Mouse (Mus musculus): ENCODE results near the gene Cfap43. TPM values are rescaled to one million over a fixed set of nuclear protein-coding genes. Genes with fewer than 3 reads are reported as not detected.

The Cfap43 gene
- polyA plus RNA-seq, 1 experiment from 2014 or later = 0.16 TPM

DNA sequence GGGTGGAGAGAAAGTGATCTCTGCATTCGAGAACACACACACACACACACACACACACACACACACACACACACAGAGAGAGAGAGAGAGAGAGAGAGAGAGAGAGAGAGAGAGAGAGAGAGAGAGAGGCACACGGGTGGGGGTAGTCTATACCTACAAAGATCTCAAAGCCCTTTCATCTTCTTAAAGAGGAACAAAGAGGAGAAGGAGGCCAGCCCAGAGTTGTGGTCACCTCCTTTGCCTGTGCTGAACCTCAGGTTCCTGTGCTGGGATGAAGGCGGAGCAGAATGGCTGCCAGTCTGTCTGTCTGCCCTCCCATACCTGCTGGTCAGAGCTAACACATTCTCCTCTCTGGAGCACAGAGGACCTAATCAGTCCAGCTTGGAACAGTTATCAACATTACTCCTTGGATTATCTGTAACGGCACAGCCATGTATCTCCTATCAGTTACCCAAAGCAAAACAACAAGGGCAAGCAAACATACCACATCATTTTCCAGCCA, 8.9 kb downstream of the Cfap43 start:
- Histone ChIP-seq H3K9ac (ENCODE audit: low read depth, low read length) (no peak overlapping the region), H3K27me3 (replicated peaks; ENCODE audit: control insufficient read depth, insufficient read depth, low read length) (no peaks in the 10 kb centered on the region), H3K4me1 (replicated peaks; ENCODE audit: control insufficient read depth, insufficient read depth, low read length) (no peaks in the 10 kb centered on the region), H3K4me3 (ENCODE audit: low read depth, low read length) (no peak overlapping the region), H3K9me3 (ENCODE audit: control insufficient read depth) (no peaks in the 10 kb centered on the region), H3K27ac (ENCODE audit: low read depth, low read length) (no peak overlapping the region), H3K4me2 (replicated peaks; ENCODE audit: low read depth) (0 out of 2 replicates have a peak overlapping the region, but pooled peaks have one; percentile 35), H3K36me3 (ENCODE audit: control insufficient read depth, insufficient read depth) (no peaks in the 10 kb centered on the region)
- TF ChIP-seq CTCF (IDR thresholded peaks at IDR 0.05; ENCODE audit: low read depth) = no peak
- 46% methylated on average over 4 of the region's 4 CpGs for WGBS
- no peak for ATAC-seq

DNA sequence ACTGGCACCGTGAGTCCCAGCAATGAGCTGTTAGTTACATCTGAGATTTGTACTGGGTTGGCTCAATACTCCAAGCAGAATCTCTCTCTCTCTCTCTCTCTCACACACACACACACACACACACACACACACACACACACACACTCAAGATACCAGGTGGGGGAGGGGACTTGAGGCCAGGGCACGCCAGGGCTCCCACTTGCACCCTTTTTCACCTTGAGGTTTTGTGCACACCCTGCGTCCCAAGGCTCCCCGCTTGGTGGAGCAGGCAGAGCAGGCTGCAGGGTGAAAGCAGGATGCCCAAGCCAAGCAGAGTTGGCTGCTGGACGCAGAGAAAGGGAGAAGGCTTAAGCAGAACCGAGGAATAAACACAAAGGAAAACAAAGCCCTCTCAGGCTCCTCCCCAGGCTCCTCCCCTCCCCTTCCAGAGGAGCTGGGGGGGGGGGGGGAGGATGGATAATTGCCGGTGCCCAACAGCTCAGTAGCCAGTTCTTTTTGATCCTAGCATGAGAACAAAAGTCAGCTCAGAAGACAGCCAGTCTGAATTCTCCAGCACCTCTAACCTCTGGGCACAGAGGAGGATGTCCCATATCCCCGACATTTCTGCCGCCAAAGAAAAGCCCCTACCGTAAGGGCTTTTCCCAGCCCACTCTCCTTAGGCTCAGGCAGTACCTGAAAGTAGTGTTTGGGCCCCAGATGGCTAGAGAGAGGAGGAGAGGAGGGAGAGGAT, 9.5 kb downstream of the Cfap43 start:
- Histone ChIP-seq H3K9me3 (ENCODE audit: control insufficient read depth) (no peaks in the 10 kb centered on the region), H3K4me3 (ENCODE audit: low read depth, low read length) (no peak overlapping the region), H3K27ac (ENCODE audit: low read depth, low read length) (no peak overlapping the region), H3K9ac (ENCODE audit: low read depth, low read length) (no peak overlapping the region), H3K4me2 (replicated peaks; ENCODE audit: low read depth) (peak overlapping the region; percentile 35), H3K4me1 (replicated peaks; ENCODE audit: control insufficient read depth, insufficient read depth, low read length) (no peaks in the 10 kb centered on the region), H3K36me3 (ENCODE audit: control insufficient read depth, insufficient read depth) (no peaks in the 10 kb centered on the region), H3K27me3 (replicated peaks; ENCODE audit: control insufficient read depth, insufficient read depth, low read length) (no peaks in the 10 kb centered on the region)
- 26% methylated on average over 10 of the region's 10 CpGs for WGBS
- TF ChIP-seq CTCF (IDR thresholded peaks at IDR 0.05; ENCODE audit: low read depth) = 0 out of 2 replicates have a peak, but pooled peaks have one; percentile 11
- no peak for ATAC-seq

DNA sequence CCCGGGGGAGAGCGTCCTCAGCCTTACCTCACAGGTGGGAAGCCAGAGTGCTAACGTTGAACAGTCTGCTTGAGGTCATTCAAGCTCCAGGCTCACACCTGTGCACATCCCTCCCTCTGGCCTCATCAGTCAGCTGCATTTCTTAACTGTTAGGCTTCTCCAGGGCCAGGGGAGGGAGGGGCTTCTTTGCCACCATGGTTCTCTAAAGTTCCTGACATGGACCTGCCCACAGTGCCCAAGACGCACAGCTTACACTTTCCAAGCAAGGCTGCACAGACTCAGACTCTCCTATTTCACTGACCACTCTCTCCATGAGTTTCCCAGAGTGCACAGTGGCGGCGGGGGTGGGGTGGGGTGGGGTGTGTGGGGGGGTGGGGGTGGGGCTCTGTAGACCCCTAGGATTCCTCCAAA, 10.1 kb downstream of the Cfap43 start:
- ATAC-seq = no peak
- no peak overlapping the region for H3K4me2 ChIP-seq (replicated peaks; ENCODE audit: low read depth)
- H3K27ac ChIP-seq (ENCODE audit: low read depth, low read length) = no peak overlapping the region

DNA sequence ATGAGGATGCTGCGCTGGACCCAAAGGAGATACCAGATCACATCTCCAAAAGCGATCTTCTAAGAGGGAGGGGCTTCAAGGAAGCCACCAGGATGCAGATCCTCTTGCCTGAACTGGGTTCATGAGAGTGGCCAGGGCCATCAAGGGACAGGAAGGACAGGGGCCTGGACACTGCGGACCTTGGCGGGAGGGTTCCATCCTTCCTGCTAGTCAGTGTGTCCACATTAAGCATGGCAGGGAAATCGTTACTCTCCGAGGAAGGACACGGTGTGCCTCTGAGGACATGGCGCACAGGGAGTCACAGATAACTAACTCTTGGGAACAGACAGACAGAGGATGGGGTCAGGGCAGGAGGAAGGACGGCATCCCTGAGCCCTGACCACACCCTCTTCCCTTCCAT, 11.5 kb downstream of the Cfap43 start:
- Histone ChIP-seq H3K36me3 (ENCODE audit: control insufficient read depth, insufficient read depth) (no peaks in the 10 kb centered on the region), H3K27ac (ENCODE audit: low read depth, low read length) (no peak overlapping the region), H3K27me3 (replicated peaks; ENCODE audit: control insufficient read depth, insufficient read depth, low read length) (no peaks in the 10 kb centered on the region), H3K4me1 (replicated peaks; ENCODE audit: control insufficient read depth, insufficient read depth, low read length) (no peaks in the 10 kb centered on the region), H3K4me3 (ENCODE audit: low read depth, low read length) (no peak overlapping the region), H3K9ac (ENCODE audit: low read depth, low read length) (no peak overlapping the region), H3K9me3 (ENCODE audit: control insufficient read depth) (no peaks in the 10 kb centered on the region), H3K4me2 (replicated peaks; ENCODE audit: low read depth) (no peak overlapping the region)
- no peak for TF ChIP-seq CTCF (IDR thresholded peaks at IDR 0.05; ENCODE audit: low read depth)
- WGBS = 76% methylated on average over 9 of the region's 9 CpGs
- ATAC-seq = no peak

More for the DNA sequence above, 10.1 kb downstream of the Cfap43 start:
- H3K36me3 ChIP-seq (ENCODE audit: control insufficient read depth, insufficient read depth) = no peaks in the 10 kb centered on the region
- 36% methylated on average over 6 of the region's 6 CpGs for WGBS
- no peaks in the 10 kb centered on the region for H3K27me3 ChIP-seq (replicated peaks; ENCODE audit: control insufficient read depth, insufficient read depth, low read length)
- H3K4me3 ChIP-seq (ENCODE audit: low read depth, low read length) = no peak overlapping the region
- no peak for TF ChIP-seq CTCF (IDR thresholded peaks at IDR 0.05; ENCODE audit: low read depth)
- no peak overlapping the region for H3K9ac ChIP-seq (ENCODE audit: low read depth, low read length)
- no peaks in the 10 kb centered on the region for H3K4me1 ChIP-seq (replicated peaks; ENCODE audit: control insufficient read depth, insufficient read depth, low read length)
- H3K9me3 ChIP-seq (ENCODE audit: control insufficient read depth) = no peaks in the 10 kb centered on the region

DNA sequence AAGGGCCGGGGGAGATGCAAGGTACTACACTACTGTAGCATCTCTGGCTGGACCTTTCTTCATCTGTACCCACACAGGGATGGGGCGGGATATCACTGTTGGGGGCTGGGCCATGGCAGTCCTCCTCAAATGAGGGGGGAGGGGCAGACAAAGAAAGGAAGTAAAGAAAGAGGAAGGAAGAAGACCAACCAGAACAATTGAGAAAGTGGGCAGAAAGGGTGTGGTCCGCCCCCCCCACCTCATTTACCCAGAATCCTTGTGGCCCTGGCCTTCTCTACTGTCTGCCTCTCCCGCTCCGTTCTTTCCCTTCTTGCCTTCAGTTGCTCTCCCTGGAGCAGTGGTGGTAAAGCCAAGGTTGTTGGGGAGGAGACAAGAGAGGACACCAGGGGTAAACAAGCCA, 13.5 kb downstream of the Cfap43 start:
- no peak overlapping the region for H3K9ac ChIP-seq (ENCODE audit: low read depth, low read length)
- 84% methylated on average over 5 of the region's 5 CpGs for WGBS
- no peak for ATAC-seq
- no peak overlapping the region for H3K27ac ChIP-seq (ENCODE audit: low read depth, low read length)
- H3K4me2 ChIP-seq (replicated peaks; ENCODE audit: low read depth) = no peak overlapping the region
- H3K27me3 ChIP-seq (replicated peaks; ENCODE audit: control insufficient read depth, insufficient read depth, low read length) = no peaks in the 10 kb centered on the region
- H3K36me3 ChIP-seq (ENCODE audit: control insufficient read depth, insufficient read depth) = no peaks in the 10 kb centered on the region
- no peaks in the 10 kb centered on the region for H3K4me1 ChIP-seq (replicated peaks; ENCODE audit: control insufficient read depth, insufficient read depth, low read length)
- no peak overlapping the region for H3K4me3 ChIP-seq (ENCODE audit: low read depth, low read length)
- TF ChIP-seq CTCF (IDR thresholded peaks at IDR 0.05; ENCODE audit: low read depth) = no peak
- no peaks in the 10 kb centered on the region for H3K9me3 ChIP-seq (ENCODE audit: control insufficient read depth)

DNA sequence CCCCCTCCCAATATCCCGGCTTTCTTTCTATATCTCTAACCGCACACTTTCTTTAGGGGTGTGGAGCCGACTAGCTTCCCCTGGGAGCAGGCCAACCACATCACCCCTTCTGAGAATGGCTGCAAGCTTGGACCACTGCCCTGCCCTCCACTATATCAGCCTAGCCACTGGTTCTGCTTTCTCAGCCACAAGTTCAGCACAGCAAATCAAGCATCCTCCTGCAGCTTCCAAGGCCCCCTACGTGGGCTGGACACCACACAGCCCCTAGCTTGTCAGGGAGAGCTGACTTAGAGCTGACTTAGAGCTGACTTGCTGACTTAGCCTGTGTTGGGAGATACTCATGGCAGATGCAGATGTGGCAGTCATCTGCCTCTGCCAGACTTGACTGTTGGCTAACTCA, 14.0 kb downstream of the Cfap43 start:
- Histone ChIP-seq H3K27ac (ENCODE audit: low read depth, low read length) (no peak overlapping the region), H3K36me3 (ENCODE audit: control insufficient read depth, insufficient read depth) (no peaks in the 10 kb centered on the region), H3K27me3 (replicated peaks; ENCODE audit: control insufficient read depth, insufficient read depth, low read length) (no peaks in the 10 kb centered on the region), H3K9me3 (ENCODE audit: control insufficient read depth) (no peaks in the 10 kb centered on the region), H3K4me2 (replicated peaks; ENCODE audit: low read depth) (no peak overlapping the region), H3K4me1 (replicated peaks; ENCODE audit: control insufficient read depth, insufficient read depth, low read length) (no peaks in the 10 kb centered on the region), H3K4me3 (ENCODE audit: low read depth, low read length) (no peak overlapping the region), H3K9ac (ENCODE audit: low read depth, low read length) (no peak overlapping the region)
- no peak for ATAC-seq
- 84% methylated on average over 4 of the region's 4 CpGs for WGBS
- TF ChIP-seq CTCF (IDR thresholded peaks at IDR 0.05; ENCODE audit: low read depth) = no peak
